Mouse (Mus musculus): ENCODE data around the gene Olfr166. TPM values are rescaled to one million over a fixed set of nuclear protein-coding genes. Genes with fewer than 3 reads are reported as not detected.
"Not testable (repeated sequence)": the region's sequence is repeated elsewhere in the genome, so short reads cannot be mapped to it uniquely, and the experiment has no call there.

The Olfr166 gene
- not detected for total RNA-seq (2021)
- long read RNA-seq, experiment 1, result 0 reads
- long read RNA-seq, experiment 2, result 0 reads

DNA sequence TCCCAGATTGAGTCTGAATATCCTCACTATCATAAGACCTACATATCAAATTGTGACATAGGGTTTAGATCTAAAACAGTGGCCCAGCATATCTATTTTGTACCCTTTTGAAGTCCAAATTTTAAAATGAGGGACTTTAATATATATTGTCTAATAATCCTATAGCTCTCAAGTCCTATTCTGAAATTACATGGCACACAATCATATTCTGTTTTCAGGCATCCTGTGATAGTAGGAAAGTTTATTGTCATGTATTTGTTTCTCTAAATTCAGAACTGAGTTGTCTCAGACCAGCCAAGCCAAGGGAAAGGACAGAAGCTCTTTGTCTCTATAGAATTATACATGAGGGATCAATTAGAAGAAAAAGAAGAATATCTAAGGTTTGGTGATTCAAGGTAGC, at the start of gene Olfr166:
Gene Olfr166 (plus strand): TSS at position 301 of the 400 bp plus-strand sequence.
- no peak for DNase-seq (ENCODE audit: low spot score in 2 of 2)

DNA sequence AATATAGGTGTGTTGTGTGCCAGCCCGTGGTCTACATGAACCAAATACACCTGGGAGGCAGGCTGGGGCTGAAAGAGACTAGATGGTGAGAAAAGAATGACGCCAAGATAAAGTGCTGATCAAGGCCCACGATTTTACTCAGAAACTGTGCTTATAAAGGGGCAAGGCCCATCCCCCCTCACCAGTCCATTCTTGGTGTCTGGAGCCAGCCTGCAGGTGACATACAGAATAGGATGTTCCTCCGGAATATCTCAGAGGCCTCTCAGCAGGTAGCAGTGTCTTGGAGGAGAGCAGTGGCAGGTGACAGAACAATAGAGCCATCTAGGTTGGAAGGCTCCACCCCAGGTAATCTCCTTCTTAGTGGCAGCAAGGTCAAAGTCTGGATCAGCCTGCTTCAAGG, 24.8 kb upstream of the Olfr166 start:
- DNase-seq (ENCODE audit: low spot score in 2 of 2), result not testable (repeated sequence)

DNA sequence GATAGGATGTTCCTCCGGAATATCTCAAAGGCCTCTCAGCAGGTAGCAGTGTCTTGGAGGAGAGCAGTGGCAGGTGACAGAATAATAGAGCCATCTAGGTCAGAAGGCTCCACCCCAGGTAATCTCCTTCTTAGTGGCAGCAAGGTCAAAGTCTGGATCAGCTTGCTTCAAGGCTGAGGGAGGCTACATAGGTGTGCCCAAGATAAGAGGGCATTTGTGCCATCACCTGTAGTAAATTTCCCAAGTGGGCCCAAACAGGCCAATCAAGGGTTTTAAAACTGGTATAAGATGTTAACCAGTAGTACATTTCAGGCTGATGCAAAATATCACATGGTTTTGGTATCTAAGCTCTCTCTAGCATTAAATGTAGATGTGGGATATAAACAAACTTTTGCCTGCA, 19.1 kb upstream of the Olfr166 start:
- DNase-seq (ENCODE audit: low spot score in 2 of 2), result no peak

DNA sequence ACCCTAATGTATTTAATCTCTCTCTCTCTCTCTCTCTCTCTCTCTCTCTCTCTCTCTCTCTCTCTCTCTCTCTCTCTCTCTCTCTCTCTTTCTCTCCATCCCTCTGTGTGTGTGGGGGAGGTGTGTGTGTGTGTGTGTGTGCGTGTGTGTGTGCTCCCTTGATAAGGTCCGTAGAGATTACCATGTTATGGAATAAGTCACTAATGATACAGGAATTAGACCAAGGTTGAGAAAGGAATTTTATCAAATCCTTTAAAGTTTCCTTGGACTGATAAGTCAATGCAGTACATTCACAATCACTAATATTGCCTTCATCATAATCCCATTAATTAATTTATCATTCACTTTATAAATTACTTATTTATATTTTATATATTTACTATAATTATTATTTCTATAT, 38.7 kb downstream of the Olfr166 start, which contains the start of gene Olfr167:
Gene Olfr167 (minus strand): TSS at position 101 of the 400 bp plus-strand sequence.
- no peak for DNase-seq (ENCODE audit: low spot score in 2 of 2)

DNA sequence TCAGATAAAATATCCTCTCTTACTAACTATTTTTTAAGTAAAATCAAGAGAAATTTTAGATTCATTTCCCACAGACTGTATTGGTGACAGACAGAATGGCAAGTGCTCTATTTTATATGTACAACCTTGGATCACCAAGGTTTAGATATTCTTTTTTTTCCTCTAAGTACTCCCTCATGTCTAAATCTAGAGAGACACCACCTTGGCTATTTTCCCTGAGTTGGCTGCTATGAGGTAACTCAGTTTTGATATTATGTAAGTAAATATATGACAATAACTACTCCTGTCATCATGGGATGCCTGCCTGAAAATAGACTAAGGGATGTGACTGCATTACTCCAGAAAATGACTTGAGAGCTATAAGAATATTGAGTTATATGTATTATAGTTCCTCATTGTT, 52.0 kb downstream of the Olfr166 start, which contains the start of gene Olfr168:
Gene Olfr168 (minus strand): TSS at position 101 of the 400 bp plus-strand sequence.
- DNase-seq (ENCODE audit: low spot score in 2 of 2), result no peak

Other genes with a start within 250 kb of the Olfr166 start
- gene Olfr164, start 169.6 kb upstream of the Olfr166 start, total RNA-seq (2021), result not detected
- gene Olfr165, start 60.6 kb upstream of the Olfr166 start, total RNA-seq (2021), result not detected
- gene Olfr167, start 38.6 kb downstream of the Olfr166 start, total RNA-seq (2021), result not detected
- gene Olfr168, start 51.9 kb downstream of the Olfr166 start, total RNA-seq (2021), result not detected
- gene Olfr169, start 88.1 kb downstream of the Olfr166 start, total RNA-seq (2021), result not detected
- not detected for gene Olfr170, start 128.2 kb downstream of the Olfr166 start, total RNA-seq (2021)
- gene Olfr171, start 146.2 kb downstream of the Olfr166 start, total RNA-seq (2021), result not detected
- gene Lamp3, start 222.7 kb downstream of the Olfr166 start, total RNA-seq (2021), result not detected